Mouse (Mus musculus) limb, embryonic 11.5 days (tissue): ENCODE data around the gene Smarca2. TPM values are rescaled to one million over a fixed set of nuclear protein-coding genes. Genes with fewer than 3 reads are reported as not detected.

Experiments
- ATAC-seq: fragments of 200-750 bp; cut with Nextera tagmentation; 2 replicates; pipeline ENCODE4 v1.8.0; 2017; ENCODE audit warnings: low read depth; ENCODE audit not compliant: insufficient number of reproducible peaks, low FRiP score, low TSS enrichment
- DNase-seq: peaks from one replicate; pipeline ENCODE4 v3.0.0-alpha.2; 2015; ENCODE audit warnings: low spot score
- H3K27ac ChIP-seq: fragments of 300-500 bp; sonication (generic); replicated peaks from 2 replicates; pipeline ENCODE4 v1.5.1; 2014; ENCODE audit warnings: low read depth, mild to moderate bottlenecking, low read length
- H3K27me3 ChIP-seq: fragments of 300-500 bp; sonication (generic); 2 replicates; pipeline ENCODE4 v1.6.1; 2014; ENCODE audit warnings: mild to moderate bottlenecking, low read length, mixed read lengths; ENCODE audit not compliant: control insufficient read depth, insufficient read depth
- H3K36me3 ChIP-seq: fragments of 300-500 bp; sonication (generic); 2 replicates; pipeline ENCODE4 v1.6.1; 2014; ENCODE audit warnings: mild to moderate bottlenecking, low read length, moderate library complexity, mixed read lengths; ENCODE audit not compliant: control insufficient read depth, insufficient read depth
- H3K4me1 ChIP-seq: fragments of 300-500 bp; sonication (generic); 2 replicates; pipeline ENCODE4 v1.6.1; 2014; ENCODE audit warnings: low read length, mixed read lengths; ENCODE audit not compliant: control insufficient read depth, insufficient read depth
- H3K4me2 ChIP-seq: fragments of 300-500 bp; sonication (generic); 2 replicates; pipeline ENCODE4 v1.6.1; 2014; ENCODE audit warnings: low read depth, mild to moderate bottlenecking, moderate library complexity; ENCODE audit not compliant: severe bottlenecking
- H3K4me3 ChIP-seq: fragments of 300-500 bp; sonication (generic); 2 replicates; pipeline ENCODE4 v1.5.1; 2014; ENCODE audit warnings: low read depth, low read length
- H3K9ac ChIP-seq: fragments of 300-500 bp; sonication (generic); 2 replicates; pipeline ENCODE4 v1.6.1; 2014; ENCODE audit warnings: mild to moderate bottlenecking, low read length
- H3K9me3 ChIP-seq: fragments of 300-500 bp; sonication (generic); 2 replicates; pipeline ENCODE4 v1.6.1; 2016; ENCODE audit warnings: low read length; ENCODE audit not compliant: control insufficient read depth
- WGBS: fragments of 180-500 bp; shearing (Covaris S2); extraction: QIAGEN DNeasy Blood & Tissue Kit; methylation state at CpG from one replicate; pipeline ENCODE4 v1.1.7; 2014; 5-methylcytosine and 5-hydroxymethylcytosine counted together
- polyA plus RNA-seq: library from polyadenylated mRNA; unstranded; fragments of >200 nt; fragmentation: Nextera tagmentation; extraction: Ambion mirVana; gene quantifications from 2 replicates; pipeline ENCODE4 v1.2.1, GENCODE M21; 2014

Smarca2 gene
- polyA plus RNA-seq, 1 experiment from 2014 or later: 60.0 TPM

DNA sequence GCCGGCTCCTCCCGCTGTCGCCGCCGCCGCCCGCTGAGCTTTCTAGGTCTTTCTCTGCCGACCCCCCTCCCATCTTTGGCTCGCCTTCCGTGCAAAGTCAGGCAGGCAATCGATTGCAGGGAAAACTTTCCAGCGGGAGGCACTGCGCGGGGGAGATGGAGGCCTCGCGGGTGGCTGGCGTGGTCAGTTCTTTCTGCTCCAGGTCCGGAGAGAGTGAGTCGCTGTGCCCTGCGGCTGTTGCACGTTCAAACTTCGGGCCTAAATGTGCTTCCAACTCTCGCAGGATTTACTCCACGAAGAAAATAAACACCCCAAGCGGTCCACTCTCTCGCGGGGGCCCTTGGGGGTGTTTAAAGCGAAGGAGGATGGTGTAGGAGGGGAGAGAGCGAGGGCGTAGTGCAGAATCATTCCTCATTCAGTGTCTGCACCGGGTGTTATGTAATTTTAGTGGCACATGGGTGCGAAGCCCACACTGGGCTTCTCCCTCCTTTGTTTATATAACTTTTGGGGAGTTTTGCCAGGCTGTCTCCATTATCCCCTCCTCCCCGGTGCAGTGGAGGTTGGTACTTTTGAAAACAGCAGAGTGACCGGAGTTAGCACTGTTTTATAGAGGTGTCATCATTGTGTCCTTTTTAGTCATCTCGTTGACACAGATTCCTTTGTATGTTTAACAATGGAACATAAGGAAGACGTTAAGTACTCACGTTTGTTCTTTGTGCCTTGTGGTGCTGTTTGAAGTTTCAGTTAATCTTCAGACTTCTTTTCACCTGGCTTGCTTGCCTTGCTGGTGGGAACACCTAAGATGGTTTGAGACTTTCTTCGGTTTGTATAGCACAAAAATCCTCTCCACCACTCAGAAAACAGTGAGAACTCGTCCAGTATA, 2.9 kb downstream of the Smarca2 start:
- WGBS: under 1% methylated on average over 39 of the region's 39 CpGs
- Histone ChIP-seq H3K36me3 (no peaks in the 10 kb centered on the region), H3K9ac (peak overlapping the region; percentile 69), H3K4me2 (peak overlapping the region; percentile 100), H3K27me3 (peaks cover 4% of the 10 kb centered on the region; the same call in 1 of the 2 replicates), H3K4me1 (peaks cover 3% of the 10 kb centered on the region; the same call in 1 of the 2 replicates), H3K4me3 (peak overlapping the region; percentile 67), H3K9me3 (no peaks in the 10 kb centered on the region), H3K27ac (peak overlapping the region; percentile 42; the same call in 1 of the 2 replicates)
- ATAC-seq: no peak
- peak; percentile 70 for DNase-seq

DNA sequence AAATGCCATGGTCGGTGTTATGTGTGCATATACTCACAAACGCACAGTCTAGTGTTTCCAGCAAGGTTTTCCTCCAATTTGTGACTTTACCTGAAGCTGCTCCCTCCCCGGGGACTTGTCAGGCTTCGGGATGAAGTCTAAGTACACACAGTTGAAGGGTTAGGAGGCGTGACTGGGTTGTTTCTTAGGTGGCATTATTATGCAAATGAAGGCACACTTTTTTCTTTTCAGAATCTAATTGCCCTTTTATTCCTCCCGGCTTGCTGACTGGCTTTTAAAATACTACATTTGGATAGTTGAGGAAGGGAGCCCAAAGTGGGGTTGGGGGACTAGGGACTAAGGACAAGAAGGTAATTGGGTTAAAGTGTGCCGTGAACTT, 3.6 kb downstream of the Smarca2 start:
- Histone ChIP-seq H3K27ac (no peak overlapping the region), H3K36me3 (no peaks in the 10 kb centered on the region), H3K4me1 (peaks cover 3% of the 10 kb centered on the region; the same call in 1 of the 2 replicates), H3K9me3 (no peaks in the 10 kb centered on the region), H3K9ac (no peak overlapping the region), H3K4me3 (peak overlapping the region; percentile 67), H3K27me3 (peaks cover 4% of the 10 kb centered on the region; the same call in 1 of the 2 replicates), H3K4me2 (peak overlapping the region; percentile 100)
- 10% methylated on average over 7 of the region's 7 CpGs for WGBS
- no peak for ATAC-seq
- no peak for DNase-seq

DNA sequence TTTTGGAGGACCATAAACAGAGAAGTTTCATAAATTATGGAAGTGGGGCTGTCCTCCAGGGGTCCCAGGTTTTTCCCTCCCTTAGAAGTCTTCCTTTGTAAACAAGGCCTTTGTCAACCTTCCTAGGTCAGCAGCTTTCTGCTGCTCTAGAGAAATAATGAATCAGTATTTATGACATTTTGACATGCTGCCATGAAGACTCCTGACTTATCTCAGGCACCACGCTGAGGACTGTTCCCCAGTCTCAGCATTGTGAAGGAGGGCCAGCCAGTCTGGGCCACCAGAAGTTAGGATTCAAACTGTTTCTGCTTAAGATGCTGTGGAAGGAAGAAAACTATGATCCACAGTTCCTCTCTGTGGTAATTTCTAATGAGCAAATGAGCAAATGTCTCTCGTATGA, 4.8 kb downstream of the Smarca2 start:
- H3K4me1 ChIP-seq: peaks cover 3% of the 10 kb centered on the region; the same call in 1 of the 2 replicates
- 43% methylated on average over 2 of the region's 2 CpGs for WGBS
- no peak for ATAC-seq
- DNase-seq: no peak
- no peaks in the 10 kb centered on the region for H3K9me3 ChIP-seq
- H3K36me3 ChIP-seq: no peaks in the 10 kb centered on the region
- no peak overlapping the region for H3K4me3 ChIP-seq
- H3K9ac ChIP-seq: no peak overlapping the region
- H3K4me2 ChIP-seq: no peak overlapping the region
- H3K27ac ChIP-seq: no peak overlapping the region
- H3K27me3 ChIP-seq: peaks cover 4% of the 10 kb centered on the region; the same call in 1 of the 2 replicates

DNA sequence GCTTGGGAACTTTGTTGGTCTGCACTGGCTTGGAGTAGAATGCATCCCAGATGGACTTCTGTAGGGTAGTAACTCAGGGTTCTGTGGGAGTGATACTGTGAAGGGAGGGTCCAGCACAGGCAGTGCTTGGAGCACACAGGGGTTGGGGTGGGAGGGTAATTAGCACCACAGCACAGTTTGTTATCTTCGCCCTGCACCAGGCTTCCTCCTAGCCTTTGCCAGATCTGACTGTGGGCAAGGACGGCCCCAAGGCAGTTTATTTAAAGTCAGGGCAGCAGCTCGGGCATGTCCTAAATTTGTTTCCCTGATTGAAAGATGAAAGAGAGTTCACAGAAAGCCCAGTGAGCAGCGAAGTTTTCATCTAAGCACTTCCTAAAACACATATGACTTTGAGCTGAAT, 8.1 kb downstream of the Smarca2 start:
- peaks cover 4% of the 10 kb centered on the region; the same call in 1 of the 2 replicates for H3K27me3 ChIP-seq
- no peaks in the 10 kb centered on the region for H3K9me3 ChIP-seq
- no peaks in the 10 kb centered on the region for H3K36me3 ChIP-seq
- H3K4me2 ChIP-seq: no peak overlapping the region
- no peak overlapping the region for H3K9ac ChIP-seq
- H3K4me3 ChIP-seq: no peak overlapping the region
- no peak for ATAC-seq
- H3K4me1 ChIP-seq: peaks cover 3% of the 10 kb centered on the region; the same call in 1 of the 2 replicates
- WGBS: 26% methylated on average over 4 of the region's 4 CpGs
- no peak for DNase-seq
- no peak overlapping the region for H3K27ac ChIP-seq

DNA sequence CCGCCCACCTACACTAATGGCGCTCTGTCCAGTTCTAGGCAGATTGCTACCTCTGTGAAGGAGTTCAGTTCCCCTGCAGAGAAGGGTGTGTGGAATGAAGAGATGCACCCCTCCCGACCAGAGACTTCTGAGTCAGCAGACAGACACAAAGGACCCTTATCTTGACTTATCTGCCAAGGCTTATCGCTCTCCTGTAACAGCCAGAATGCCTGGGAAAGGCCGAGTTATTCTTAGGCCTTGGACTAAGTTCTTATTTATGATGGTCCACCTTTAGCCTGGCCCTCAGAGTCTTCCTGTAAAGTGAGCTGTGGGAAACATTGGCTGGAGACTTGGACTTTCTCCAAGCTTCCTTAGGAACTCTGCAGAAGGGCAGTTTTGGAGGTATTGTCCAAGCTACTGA, 8.8 kb downstream of the Smarca2 start:
- H3K9me3 ChIP-seq: no peaks in the 10 kb centered on the region
- no peak overlapping the region for H3K4me2 ChIP-seq
- no peak for ATAC-seq
- H3K4me1 ChIP-seq: no peaks in the 10 kb centered on the region
- no peaks in the 10 kb centered on the region for H3K36me3 ChIP-seq
- no peak for DNase-seq
- no peak overlapping the region for H3K9ac ChIP-seq
- H3K27me3 ChIP-seq: no peaks in the 10 kb centered on the region; the same call in 1 of the 2 replicates
- H3K4me3 ChIP-seq: no peak overlapping the region
- H3K27ac ChIP-seq: no peak overlapping the region
- WGBS: 64% methylated on average over 5 of the region's 5 CpGs

DNA sequence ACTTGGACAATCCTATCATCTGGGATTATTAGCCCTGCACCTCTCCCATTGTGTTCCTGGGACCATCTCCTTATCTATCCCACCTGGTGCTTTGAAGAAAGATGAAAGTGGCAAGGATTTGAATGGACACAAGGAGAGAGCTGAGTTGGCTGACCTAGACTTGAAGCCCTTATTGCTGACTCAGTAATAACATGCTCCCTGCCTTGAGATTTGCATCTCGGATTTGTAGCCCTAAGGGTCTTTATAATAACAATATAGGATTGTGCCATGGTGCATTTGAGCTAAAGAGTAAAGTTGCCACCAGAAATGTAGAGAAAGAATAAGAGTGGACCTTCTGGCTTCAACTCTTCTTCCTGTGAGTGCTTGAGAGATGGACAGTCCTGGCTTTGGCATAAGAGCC, 11.4 kb downstream of the Smarca2 start:
- H3K27ac ChIP-seq: no peak overlapping the region
- no peaks in the 10 kb centered on the region for H3K9me3 ChIP-seq
- no peaks in the 10 kb centered on the region for H3K27me3 ChIP-seq
- H3K4me1 ChIP-seq: no peaks in the 10 kb centered on the region
- H3K9ac ChIP-seq: no peak overlapping the region
- H3K36me3 ChIP-seq: no peaks in the 10 kb centered on the region
- H3K4me2 ChIP-seq: no peak overlapping the region
- no peak for ATAC-seq
- WGBS: 68% methylated on average over 1 of the region's 1 CpGs
- no peak for DNase-seq
- H3K4me3 ChIP-seq: no peak overlapping the region

DNA sequence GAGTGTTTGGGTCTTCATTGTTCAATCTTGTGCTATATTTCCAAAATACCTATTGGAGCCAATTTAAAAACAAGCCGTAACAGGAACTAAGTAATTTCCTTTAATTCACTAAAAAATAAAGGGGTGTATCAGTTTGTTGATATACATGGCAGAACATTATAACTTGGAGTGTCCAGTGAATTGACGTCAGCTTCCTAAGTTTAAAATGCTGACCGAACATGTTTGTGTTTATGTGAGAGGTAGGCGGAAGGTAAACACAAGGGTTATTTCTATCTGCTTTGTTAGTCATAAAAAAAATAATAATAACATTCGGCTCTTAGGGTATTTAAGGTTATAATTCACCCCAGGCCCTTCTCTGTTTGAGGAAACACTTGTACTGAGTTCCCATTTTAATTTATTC, 12.4 kb downstream of the Smarca2 start:
- Histone ChIP-seq H3K4me3 (no peak overlapping the region), H3K4me2 (no peak overlapping the region), H3K27me3 (no peaks in the 10 kb centered on the region), H3K4me1 (no peaks in the 10 kb centered on the region), H3K27ac (no peak overlapping the region), H3K36me3 (no peaks in the 10 kb centered on the region), H3K9me3 (no peaks in the 10 kb centered on the region), H3K9ac (no peak overlapping the region)
- WGBS: 86% methylated on average over 5 of the region's 5 CpGs
- no peak for ATAC-seq
- DNase-seq: no peak

DNA sequence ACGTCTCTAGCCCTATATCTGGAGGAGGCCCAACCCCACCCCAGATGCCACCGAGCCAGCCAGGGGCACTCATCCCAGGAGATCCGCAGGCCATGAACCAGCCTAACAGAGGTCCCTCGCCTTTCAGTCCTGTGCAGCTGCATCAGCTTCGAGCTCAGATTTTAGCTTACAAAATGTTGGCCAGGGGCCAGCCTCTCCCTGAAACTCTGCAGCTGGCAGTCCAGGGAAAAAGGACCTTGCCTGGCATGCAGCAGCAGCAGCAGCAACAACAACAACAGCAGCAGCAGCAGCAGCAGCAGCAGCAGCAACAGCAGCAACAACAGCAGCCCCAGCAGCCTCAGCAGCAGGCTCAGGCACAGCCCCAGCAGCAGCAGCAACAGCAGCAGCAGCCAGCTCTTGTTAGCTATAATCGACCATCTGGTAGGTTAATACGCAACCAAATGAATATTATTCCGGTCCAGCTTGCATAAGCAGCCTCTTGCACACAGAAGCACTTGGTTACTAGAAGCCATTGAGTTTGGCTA, 25.9 kb downstream of the Smarca2 start:
- DNase-seq: no peak
- Histone ChIP-seq H3K4me2 (no peak overlapping the region), H3K27me3 (no peaks in the 10 kb centered on the region), H3K27ac (no peak overlapping the region), H3K4me3 (no peak overlapping the region), H3K9ac (no peak overlapping the region), H3K4me1 (no peaks in the 10 kb centered on the region), H3K9me3 (no peaks in the 10 kb centered on the region), H3K36me3 (no peaks in the 10 kb centered on the region)
- WGBS: 77% methylated on average over 8 of the region's 8 CpGs
- ATAC-seq: no peak
